ENCODE assay signal across 8 mouse cellular contexts in the genomic region with DNA sequence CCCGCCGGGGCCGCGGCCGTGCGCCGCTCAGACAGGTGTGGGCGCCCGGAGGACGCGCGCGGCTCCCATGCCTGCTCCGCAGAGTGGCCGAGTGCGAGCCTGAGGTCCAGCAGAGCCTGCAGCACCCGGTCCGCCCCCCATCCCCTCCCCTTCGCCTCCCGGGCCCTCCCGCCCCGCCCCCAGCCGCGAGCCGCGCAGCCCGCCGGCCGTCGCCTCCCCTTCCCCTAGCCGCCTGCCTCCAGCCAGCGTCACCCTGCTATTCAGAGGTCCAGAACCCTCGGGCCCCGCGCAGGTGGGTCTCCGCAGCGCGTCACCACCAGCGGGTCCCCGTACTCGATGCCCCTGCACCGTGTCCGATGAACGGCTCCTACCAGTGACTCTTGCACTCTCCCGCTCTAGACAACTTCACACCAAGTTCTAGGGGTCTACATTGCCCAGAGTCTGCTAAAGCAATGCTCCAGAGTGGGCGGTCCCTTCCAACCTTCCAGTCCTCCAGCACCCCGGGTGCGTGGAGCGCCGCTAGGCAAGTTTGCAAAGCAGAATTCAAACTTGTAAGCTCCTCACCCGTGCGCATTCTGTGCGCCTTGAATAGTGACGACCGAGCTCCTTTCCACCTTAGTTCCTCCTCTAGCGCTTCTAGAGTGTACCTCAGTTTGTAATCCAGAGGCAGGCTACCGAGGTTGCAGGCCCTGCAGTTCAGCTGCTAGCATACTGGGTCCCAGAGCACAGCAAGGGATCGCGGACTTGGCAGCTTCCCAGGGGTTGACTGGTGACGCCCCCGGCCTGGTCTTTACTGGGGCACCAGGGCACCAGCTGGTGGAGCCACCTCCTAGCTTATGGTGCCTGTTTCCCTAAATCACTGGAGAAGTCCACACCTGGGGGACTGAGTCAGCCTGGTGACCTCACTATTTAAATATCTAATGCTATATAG. TPM values are rescaled to one million over a fixed set of nuclear protein-coding genes. Genes with fewer than 3 reads are reported as not detected.
DNase-seq lines count a peak whose midpoint lies in the region; ATAC-seq lines count a peak whose summit lies in the region.

No protein-coding gene starts in this region.

- no peaks in the 10 kb centered on the region for H3K27me3 ChIP-seq in forebrain, embryonic 15.5 days

- peaks cover 13% of the 10 kb centered on the region for H3K4me1 ChIP-seq in forebrain, embryonic 15.5 days

- peak overlapping the region; percentile 93 for H3K4me2 ChIP-seq in forebrain, embryonic 15.5 days (replicated peaks)

- ATAC-seq in forebrain, embryonic 15.5 days (replicated peaks) = peak; percentile 86

- WGBS in forebrain, embryonic 15.5 days = 1% methylated on average over 61 of the region's 61 CpGs

- H3K9me3 ChIP-seq in forebrain, embryonic 15.5 days = no peaks in the 10 kb centered on the region

- no peaks in the 10 kb centered on the region for H3K36me3 ChIP-seq in forebrain, embryonic 15.5 days

- peak overlapping the region; percentile 60 for H3K9ac ChIP-seq in forebrain, embryonic 15.5 days (replicated peaks)

- intact Hi-C loops in heart, postnatal 14 days (cut with DNase I) = loop anchor here (5.0 kb wide), 1 partner anchor 115 kb away; a partner anchor contains a TSS

- peak; percentile 93 for DNase-seq in Muller cell, postnatal 12 days (ENCODE audit: inconsistent ontology term)
- DNase-seq in cerebellum, adult 18-20 months = peak; percentile 24 to 35
- peak; percentile 70 to 80 for DNase-seq in heart, postnatal 14 days
- DNase-seq in kidney, postnatal 4 days = peak; percentile 87 to 92
- peak; percentile 68 for DNase-seq in lung, postnatal 36 days
- DNase-seq in right cerebral cortex, postnatal 14 days = peak; percentile 56
- DNase-seq in thymus, postnatal 36 days = no peak

- H3K27ac ChIP-seq in forebrain, embryonic 15.5 days (replicated peaks) = no peak overlapping the region

- peak overlapping the region; percentile 62 for H3K4me3 ChIP-seq in forebrain, embryonic 15.5 days

RNA-seq across cellular contexts. Expression of a gene that starts 9.3 kb away (rescaled TPM):
- 10.6 and 12.5 TPM in 2 replicates for polyA plus RNA-seq in forebrain, embryonic 15.5 days (2015; fragmentation: Nextera tagmentation; extraction: Ambion mirVana)
- 10 to 100 TPM; 28.8 to 30.4 TPM for total RNA-seq in heart, postnatal 14 days (2021)

Comparison
In these comparisons a context has a peak if more than half of its experiments do, and no peak if none do; other contexts are left out.
1. DNase-seq: peak in Muller cell, postnatal 12 days (single experiment), cerebellum, adult 18-20 months (2 of 2), heart, postnatal 14 days (2 of 2), kidney, postnatal 4 days (2 of 2), lung, postnatal 36 days (single experiment) and right cerebral cortex, postnatal 14 days (single experiment); none in thymus, postnatal 36 days (0 of 2).